Mouse (Mus musculus): ENCODE measurements at regions not wholly inside any gene's neighbourhood (a gene's known extent, or its start where the extent isn't known, plus 50 kb on each side); places are given as distances from the start of the nearest gene placed in this dataset.
A peak's percentile ranks its signal among the peaks of the same experiment; 100 is the strongest.

DNA sequence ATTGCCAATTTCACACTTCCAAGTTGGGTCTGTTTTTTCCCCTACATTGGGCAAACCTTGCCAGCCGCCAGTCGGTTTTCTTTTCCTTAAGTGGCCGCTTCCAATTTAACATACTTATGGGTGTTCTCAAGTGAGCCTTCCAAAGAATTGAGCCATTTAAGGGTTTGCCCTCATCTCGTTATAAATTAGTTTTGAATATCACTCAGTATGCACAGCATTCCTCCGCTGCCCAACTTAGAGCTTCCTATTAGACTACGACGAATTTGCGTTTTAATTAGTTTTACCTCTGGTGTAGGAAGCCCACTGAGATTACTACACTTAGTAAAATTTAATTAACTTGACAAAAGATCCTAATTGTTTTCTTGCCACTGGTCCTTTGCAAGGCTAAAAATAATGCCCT is 209.9 kb downstream of the Cdh11 start:
- ATAC-seq (ENCODE audit: low FRiP score) = no peak
- no peak for DNase-seq (ENCODE audit: low spot score, missing footprints)
- Histone ChIP-seq H3K27ac (ENCODE audit: low read depth, low read length) (no peak overlapping the region), H3K4me2 (no peak overlapping the region), H3K36me3 (ENCODE audit: control insufficient read depth, insufficient read depth, low read length) (no peaks in the 10 kb centered on the region), H3K27me3 (ENCODE audit: control insufficient read depth, insufficient read depth, low read length) (no peaks in the 10 kb centered on the region), H3K9me3 (ENCODE audit: control insufficient read depth, low read length) (no peaks in the 10 kb centered on the region), H3K4me3 (ENCODE audit: low read depth, low read length) (no peak overlapping the region), H3K9ac (ENCODE audit: low read length) (no peak overlapping the region), H3K4me1 (ENCODE audit: control insufficient read depth, insufficient read depth, low read length) (no peaks in the 10 kb centered on the region)
- 77% methylated on average over 8 of the region's 8 CpGs for WGBS

DNA sequence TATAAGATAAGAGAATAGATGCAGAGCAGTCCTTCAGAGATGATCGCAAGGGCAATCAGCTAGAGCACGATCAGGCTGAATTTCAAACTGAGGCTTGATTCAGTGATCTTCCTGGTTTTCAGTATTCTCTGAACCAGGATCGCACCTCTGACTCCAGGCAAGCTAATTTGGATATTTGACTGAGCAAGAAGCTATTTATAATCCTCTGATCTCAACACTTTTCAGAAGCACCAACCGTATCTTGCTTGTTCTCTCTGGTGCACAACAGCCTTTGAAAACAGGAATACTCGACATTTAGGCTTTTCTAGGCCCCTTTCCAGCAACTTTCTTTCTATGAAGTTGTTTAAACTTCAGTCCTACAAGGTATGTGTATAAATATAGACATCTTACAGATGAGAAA is 217.7 kb downstream of the Cdh11 start:
- H3K4me3 ChIP-seq (ENCODE audit: low read depth, low read length) = no peak overlapping the region
- WGBS = 82% methylated on average over 5 of the region's 5 CpGs
- H3K27me3 ChIP-seq (ENCODE audit: control insufficient read depth, insufficient read depth, low read length) = no peaks in the 10 kb centered on the region

GRCm38 (mm10) chr8:102554213-102554612 is 231.2 kb downstream of the Cdh11 start:
- no peak overlapping the region for H3K4me3 ChIP-seq (ENCODE audit: low read depth, low read length)
- no peaks in the 10 kb centered on the region for H3K9me3 ChIP-seq (ENCODE audit: control insufficient read depth, low read length)
- H3K27me3 ChIP-seq (ENCODE audit: control insufficient read depth, insufficient read depth, low read length) = no peaks in the 10 kb centered on the region
- H3K4me1 ChIP-seq (ENCODE audit: control insufficient read depth, insufficient read depth, low read length) = no peaks in the 10 kb centered on the region
- 78% methylated on average over 6 of the region's 6 CpGs for WGBS
- H3K36me3 ChIP-seq (ENCODE audit: control insufficient read depth, insufficient read depth, low read length) = no peaks in the 10 kb centered on the region
- DNase-seq (ENCODE audit: low spot score, missing footprints) = no peak
- H3K9ac ChIP-seq (ENCODE audit: low read length) = no peak overlapping the region
- no peak for ATAC-seq (ENCODE audit: low FRiP score)
- no peak overlapping the region for H3K27ac ChIP-seq (ENCODE audit: low read depth, low read length)
- H3K4me2 ChIP-seq = no peak overlapping the region

More for the DNA sequence above, 217.7 kb downstream of the Cdh11 start:
- no peak for ATAC-seq (ENCODE audit: low FRiP score)
- Histone ChIP-seq H3K4me2 (no peak overlapping the region), H3K4me1 (ENCODE audit: control insufficient read depth, insufficient read depth, low read length) (no peaks in the 10 kb centered on the region), H3K36me3 (ENCODE audit: control insufficient read depth, insufficient read depth, low read length) (no peaks in the 10 kb centered on the region), H3K9ac (ENCODE audit: low read length) (no peak overlapping the region), H3K27ac (ENCODE audit: low read depth, low read length) (no peak overlapping the region), H3K9me3 (ENCODE audit: control insufficient read depth, low read length) (no peaks in the 10 kb centered on the region)
- no peak for DNase-seq (ENCODE audit: low spot score, missing footprints)

GRCm38 (mm10) chr8:102553348-102553935 is 232.0 kb downstream of the Cdh11 start:
- Histone ChIP-seq H3K9ac (ENCODE audit: low read length) (no peak overlapping the region), H3K27ac (ENCODE audit: low read depth, low read length) (no peak overlapping the region), H3K4me2 (no peak overlapping the region), H3K36me3 (ENCODE audit: control insufficient read depth, insufficient read depth, low read length) (no peaks in the 10 kb centered on the region), H3K9me3 (ENCODE audit: control insufficient read depth, low read length) (no peaks in the 10 kb centered on the region), H3K27me3 (ENCODE audit: control insufficient read depth, insufficient read depth, low read length) (no peaks in the 10 kb centered on the region), H3K4me1 (ENCODE audit: control insufficient read depth, insufficient read depth, low read length) (no peaks in the 10 kb centered on the region), H3K4me3 (ENCODE audit: low read depth, low read length) (no peak overlapping the region)
- WGBS = 72% methylated on average over 9 of the region's 9 CpGs
- ATAC-seq (ENCODE audit: low FRiP score) (no peak), DNase-seq (ENCODE audit: low spot score, missing footprints) (peak; percentile 70)

GRCm38 (mm10) chr8:102538886-102539285 is 246.6 kb downstream of the Cdh11 start:
- WGBS = 77% methylated on average over 3 of the region's 3 CpGs
- no peak overlapping the region for H3K4me3 ChIP-seq (ENCODE audit: low read depth, low read length)

GRCm38 (mm10) chr8:102538068-102538467 is 247.4 kb downstream of the Cdh11 start:
- no peaks in the 10 kb centered on the region for H3K9me3 ChIP-seq (ENCODE audit: control insufficient read depth, low read length)
- no peaks in the 10 kb centered on the region for H3K27me3 ChIP-seq (ENCODE audit: control insufficient read depth, insufficient read depth, low read length)
- no peak overlapping the region for H3K4me2 ChIP-seq
- H3K9ac ChIP-seq (ENCODE audit: low read length) = no peak overlapping the region
- no peak overlapping the region for H3K4me3 ChIP-seq (ENCODE audit: low read depth, low read length)
- no peak overlapping the region for H3K27ac ChIP-seq (ENCODE audit: low read depth, low read length)
- WGBS = 77% methylated on average over 3 of the region's 3 CpGs
- DNase-seq (ENCODE audit: low spot score, missing footprints) (no peak), ATAC-seq (ENCODE audit: low FRiP score) (no peak)
- H3K4me1 ChIP-seq (ENCODE audit: control insufficient read depth, insufficient read depth, low read length) = 0 out of 2 replicates have a peak, but pooled peaks cover 2% of the 10 kb centered on the region
- no peaks in the 10 kb centered on the region for H3K36me3 ChIP-seq (ENCODE audit: control insufficient read depth, insufficient read depth, low read length)

More at GRCm38 (mm10) chr8:102538886-102539285, 246.6 kb downstream of the Cdh11 start:
- ATAC-seq (ENCODE audit: low FRiP score) (no peak), DNase-seq (ENCODE audit: low spot score, missing footprints) (no peak)
- Histone ChIP-seq H3K27me3 (ENCODE audit: control insufficient read depth, insufficient read depth, low read length) (no peaks in the 10 kb centered on the region), H3K36me3 (ENCODE audit: control insufficient read depth, insufficient read depth, low read length) (no peaks in the 10 kb centered on the region), H3K9me3 (ENCODE audit: control insufficient read depth, low read length) (no peaks in the 10 kb centered on the region), H3K27ac (ENCODE audit: low read depth, low read length) (no peak overlapping the region), H3K4me1 (ENCODE audit: control insufficient read depth, insufficient read depth, low read length) (0 out of 2 replicates have a peak, but pooled peaks cover 2% of the 10 kb centered on the region), H3K4me2 (no peak overlapping the region), H3K9ac (ENCODE audit: low read length) (no peak overlapping the region)

DNA sequence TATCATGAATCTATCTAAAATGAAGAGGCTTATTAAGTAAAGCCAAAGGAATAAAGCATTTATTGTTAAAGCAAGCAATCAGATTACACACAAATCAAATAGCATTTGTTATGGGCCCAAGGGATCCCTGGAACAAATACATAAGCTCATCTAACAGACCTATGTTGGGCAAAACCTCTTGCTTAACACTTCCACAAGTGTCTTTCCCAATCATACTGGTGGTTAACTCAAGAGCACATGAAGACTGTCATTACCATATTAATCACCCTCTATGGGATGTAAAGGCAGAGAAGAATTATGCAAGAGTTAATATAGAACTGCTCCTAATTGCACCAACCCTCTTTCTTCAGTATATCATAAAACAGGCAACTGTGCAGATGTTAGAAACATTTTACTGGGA is 267.0 kb downstream of the Cdh11 start:
- no peak for DNase-seq (ENCODE audit: low spot score, missing footprints)
- H3K4me2 ChIP-seq = no peak overlapping the region
- no peak for ATAC-seq (ENCODE audit: low FRiP score)
- H3K27ac ChIP-seq (ENCODE audit: low read depth, low read length) = no peak overlapping the region
- no peaks in the 10 kb centered on the region for H3K27me3 ChIP-seq (ENCODE audit: control insufficient read depth, insufficient read depth, low read length)
- H3K9me3 ChIP-seq (ENCODE audit: control insufficient read depth, low read length) = no peaks in the 10 kb centered on the region
- no peaks in the 10 kb centered on the region for H3K36me3 ChIP-seq (ENCODE audit: control insufficient read depth, insufficient read depth, low read length)
- H3K9ac ChIP-seq (ENCODE audit: low read length) = no peak overlapping the region
- no peaks in the 10 kb centered on the region for H3K4me1 ChIP-seq (ENCODE audit: control insufficient read depth, insufficient read depth, low read length)
- H3K4me3 ChIP-seq (ENCODE audit: low read depth, low read length) = no peak overlapping the region

GRCm38 (mm10) chr8:102515748-102516147 is 269.7 kb downstream of the Cdh11 start:
- Histone ChIP-seq H3K36me3 (ENCODE audit: control insufficient read depth, insufficient read depth, low read length) (no peaks in the 10 kb centered on the region), H3K9ac (ENCODE audit: low read length) (no peak overlapping the region), H3K4me3 (ENCODE audit: low read depth, low read length) (no peak overlapping the region), H3K4me2 (no peak overlapping the region), H3K27me3 (ENCODE audit: control insufficient read depth, insufficient read depth, low read length) (no peaks in the 10 kb centered on the region), H3K4me1 (ENCODE audit: control insufficient read depth, insufficient read depth, low read length) (no peaks in the 10 kb centered on the region), H3K27ac (ENCODE audit: low read depth, low read length) (no peak overlapping the region), H3K9me3 (ENCODE audit: control insufficient read depth, low read length) (no peaks in the 10 kb centered on the region)
- no peak for ATAC-seq (ENCODE audit: low FRiP score)
- no peak for DNase-seq (ENCODE audit: low spot score, missing footprints)

DNA sequence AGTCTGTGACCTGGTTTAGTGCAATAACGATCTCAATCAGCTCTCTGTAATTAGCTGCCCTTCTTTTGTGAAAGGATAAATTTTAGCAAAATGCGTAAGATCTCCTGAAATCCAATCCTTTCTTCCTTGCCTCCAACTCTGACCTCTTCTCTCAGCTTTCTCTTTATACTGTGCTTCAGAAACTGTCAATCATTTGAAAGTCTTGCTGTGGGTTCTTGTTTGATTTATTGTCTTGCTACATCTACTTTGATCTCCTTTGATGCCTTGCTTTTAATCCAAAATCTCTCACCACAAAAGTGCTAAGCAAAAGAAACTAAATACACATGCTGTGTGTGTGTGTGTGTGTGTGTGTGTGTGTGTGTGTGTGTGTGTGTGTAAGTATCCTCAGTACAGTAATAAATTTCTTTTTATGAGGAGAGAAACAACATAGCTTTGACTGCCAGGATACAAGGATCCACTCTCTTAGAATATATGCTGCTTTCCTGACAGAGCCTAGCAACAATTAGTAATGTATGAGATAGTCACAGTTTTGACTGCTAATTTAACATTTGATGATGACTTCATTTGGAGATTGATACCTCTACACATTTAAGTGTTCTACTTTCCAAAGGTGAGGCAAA is 270.5 kb downstream of the Cdh11 start:
- DNase-seq (ENCODE audit: low spot score, missing footprints) (no peak), ATAC-seq (ENCODE audit: low FRiP score) (peak; percentile 59; the same call in 1 of the 2 replicates)
- Histone ChIP-seq H3K4me1 (ENCODE audit: control insufficient read depth, insufficient read depth, low read length) (no peaks in the 10 kb centered on the region), H3K36me3 (ENCODE audit: control insufficient read depth, insufficient read depth, low read length) (no peaks in the 10 kb centered on the region), H3K4me3 (ENCODE audit: low read depth, low read length) (no peak overlapping the region), H3K27ac (ENCODE audit: low read depth, low read length) (no peak overlapping the region), H3K9me3 (ENCODE audit: control insufficient read depth, low read length) (no peaks in the 10 kb centered on the region), H3K9ac (ENCODE audit: low read length) (no peak overlapping the region), H3K4me2 (no peak overlapping the region), H3K27me3 (ENCODE audit: control insufficient read depth, insufficient read depth, low read length) (no peaks in the 10 kb centered on the region)
- 18% methylated on average over 2 of the region's 2 CpGs for WGBS

Measured in midbrain, embryonic 11.5 days (tissue).